Mouse (Mus musculus): Measurements from ENCODE around the gene Armc12.
A peak's percentile ranks its signal among the peaks of the same experiment; 100 is the strongest.

GRCm38 (mm10) chr17:28530506-28530905 is at the start of gene Armc12:
- TF ChIP-seq CTCF (conservative IDR thresholded peaks at IDR 0.05; ENCODE audit: low read length) (peak; percentile 14; the same call in 1 of the 2 replicates), POU5F1 (IDR thresholded peaks at IDR 0.05; ENCODE audit: borderline replicate concordance, low read length) (no peak)

Measured in E14TG2a.4 (cell line).